Mouse (Mus musculus) embryonic facial prominence, embryonic 14.5 days (tissue): ENCODE measurements around the gene Olfr10. TPM values are rescaled to one million over a fixed set of nuclear protein-coding genes. Genes with fewer than 3 reads are reported as not detected.

Experiments
- polyA plus RNA-seq: library from polyadenylated mRNA; unstranded; fragments of >200 nt; fragmentation: Nextera tagmentation; extraction: Ambion mirVana; gene quantifications from 2 replicates; pipeline ENCODE4 v1.2.1, GENCODE M21; 2014

The Olfr10 gene
- polyA plus RNA-seq, 1 experiment from 2014 or later, result not detected

Other genes with a start within 250 kb of the Olfr10 start
- gene Tgtp2, start 240.5 kb upstream of the Olfr10 start, polyA plus RNA-seq, result 0.11 and 0.28 TPM in 2 replicates
- 1.8 and 2.4 TPM in 2 replicates for gene Ifi47, start 228.2 kb upstream of the Olfr10 start, polyA plus RNA-seq
- gene Olfr1396, start 189.9 kb upstream of the Olfr10 start, polyA plus RNA-seq, result 0.08 and 0.46 TPM in 2 replicates
- 0.10 and 0.35 TPM in 2 replicates for gene Olfr1395, start 162.5 kb upstream of the Olfr10 start, polyA plus RNA-seq
- gene Olfr1394, start 150.4 kb upstream of the Olfr10 start, polyA plus RNA-seq, result not detected in 2 replicates
- 1.5 and 2.3 TPM in 2 replicates for gene Btnl9, start 117.6 kb upstream of the Olfr10 start, polyA plus RNA-seq
- gene Zfp62, start 101.4 kb upstream of the Olfr10 start, polyA plus RNA-seq, result 40.4 and 42.0 TPM in 2 replicates
- gene Mgat1, start 60.5 kb upstream of the Olfr10 start, polyA plus RNA-seq, result 66.0 and 67.3 TPM in 2 replicates
- gene Olfr1393, start 26.4 kb upstream of the Olfr10 start, polyA plus RNA-seq, result 0.10 TPM in 1 of 2 replicates, not detected in the other
- 0.07 TPM in 1 of 2 replicates, not detected in the other for gene Olfr1392, start 19.5 kb upstream of the Olfr10 start, polyA plus RNA-seq
- gene Olfr1391, start 18.0 kb downstream of the Olfr10 start, polyA plus RNA-seq, result not detected in 2 replicates
- not detected in 2 replicates for gene Olfr1390, start 30.4 kb downstream of the Olfr10 start, polyA plus RNA-seq
- 0.05 TPM in 1 of 2 replicates, not detected in the other for gene Olfr1389, start 118.3 kb downstream of the Olfr10 start, polyA plus RNA-seq
- 0.09 and 0.11 TPM in 2 replicates for gene Olfr1388, start 131.9 kb downstream of the Olfr10 start, polyA plus RNA-seq
- 0.07 TPM in 1 of 2 replicates, not detected in the other for gene Olfr1387, start 150.6 kb downstream of the Olfr10 start, polyA plus RNA-seq
- gene Olfr1386, start 160.3 kb downstream of the Olfr10 start, polyA plus RNA-seq, result 0.09 and 0.18 TPM in 2 replicates
- 0.07 TPM in 1 of 2 replicates, not detected in the other for gene Olfr1385, start 184.3 kb downstream of the Olfr10 start, polyA plus RNA-seq
- 0.06 TPM in 1 of 2 replicates, not detected in the other for gene Olfr1384, start 202.0 kb downstream of the Olfr10 start, polyA plus RNA-seq
- not detected in 2 replicates for gene Olfr1383, start 214.9 kb downstream of the Olfr10 start, polyA plus RNA-seq
- not detected in 2 replicates for gene Olfr1382, start 223.5 kb downstream of the Olfr10 start, polyA plus RNA-seq
- gene Olfr1381, start 238.7 kb downstream of the Olfr10 start, polyA plus RNA-seq, result not detected in 2 replicates